Mouse (Mus musculus): Measurements from ENCODE around the gene Bglap3. TPM values are rescaled to one million over a fixed set of nuclear protein-coding genes. Genes with fewer than 3 reads are reported as not detected.
"Not testable (repeated sequence)": the region's sequence is repeated elsewhere in the genome, so short reads cannot be mapped to it uniquely, and the experiment has no call there.

Bglap3 gene
- polyA plus RNA-seq (2012; rRNA removed), result 2.5 and 5.6 TPM in 2 replicates

DNA sequence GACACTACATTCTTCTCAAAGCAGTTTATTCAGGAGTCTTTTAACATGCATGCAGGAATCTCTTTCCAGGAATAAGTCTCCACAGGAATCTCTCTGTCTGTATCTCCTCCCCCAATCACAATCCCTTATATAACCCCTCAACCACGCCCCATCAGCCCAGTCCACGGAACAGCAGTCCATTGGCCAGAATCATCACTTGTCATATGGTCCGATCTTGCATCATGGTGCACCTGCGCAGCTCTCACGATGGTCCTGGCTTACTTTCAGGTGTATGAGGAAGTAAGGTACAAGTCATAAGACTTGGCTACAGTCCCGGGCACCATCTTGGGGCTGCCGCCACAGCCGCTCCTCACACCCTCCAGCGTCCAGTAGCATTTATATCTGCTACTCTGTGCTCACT lies at the start of gene Bglap3:
TSS of gene Bglap3 (minus strand) at position 101 of the 400 bp plus-strand sequence.
- 71% methylated on average over 9 of the region's 9 CpGs for WGBS
- DNase-seq (ENCODE audit: low read depth, low spot score), result not testable (repeated sequence)

- no peak for DNase-seq (ENCODE audit: low read depth, low spot score)
- whole genome bisulfite sequencing, result 21% methylated on average over 9 of the region's 9 CpGs
These were observed 49.6 kb upstream of the Bglap3 start for GRCm38 (mm10) chr3:88422020-88422720.

- WGBS, result 93% methylated on average over 19 of the region's 19 CpGs
These were observed 48.2 kb upstream of the Bglap3 start for GRCm38 (mm10) chr3:88420771-88421170.

DNA sequence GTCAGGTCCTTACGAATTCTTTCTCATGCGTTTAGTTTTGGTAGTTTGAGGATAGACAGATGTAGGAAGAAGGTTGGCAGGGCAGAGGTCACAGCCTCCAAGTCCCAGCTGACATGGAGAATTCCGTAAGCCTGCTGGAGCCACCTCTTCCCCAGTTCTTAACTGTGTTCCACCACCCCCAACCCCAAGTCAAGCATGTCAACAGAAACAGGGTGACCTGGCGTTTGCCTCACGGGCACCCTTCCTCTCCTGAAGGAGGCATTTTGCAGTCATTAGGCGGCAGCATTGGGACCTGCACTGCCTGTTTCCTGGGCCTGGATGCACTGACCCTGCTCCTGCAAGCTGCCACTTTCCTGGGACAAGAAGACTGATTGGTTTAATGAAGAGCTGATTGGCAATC lies 45.5 kb upstream of the Bglap3 start:
- 80% methylated on average over 6 of the region's 6 CpGs for WGBS

More at GRCm38 (mm10) chr3:88420771-88421170, 48.2 kb upstream of the Bglap3 start:
- DNase-seq (ENCODE audit: low read depth, low spot score), result no peak

GRCm38 (mm10) chr3:88415668-88416067 lies 43.1 kb upstream of the Bglap3 start:
- no peak for DNase-seq (ENCODE audit: low read depth, low spot score)
- 36% methylated on average over 4 of the region's 4 CpGs for WGBS

More for the DNA sequence above, 45.5 kb upstream of the Bglap3 start:
- no peak for DNase-seq (ENCODE audit: low read depth, low spot score)

- no peak for DNase-seq (ENCODE audit: low read depth, low spot score)
- WGBS, result 81% methylated on average over 11 of the region's 11 CpGs
These were observed 40.1 kb upstream of the Bglap3 start for GRCm38 (mm10) chr3:88412636-88413035.

GRCm38 (mm10) chr3:88411681-88412080 lies 39.1 kb upstream of the Bglap3 start:
- DNase-seq (ENCODE audit: low read depth, low spot score), result no peak
- WGBS, result 72% methylated on average over 4 of the region's 4 CpGs

DNA sequence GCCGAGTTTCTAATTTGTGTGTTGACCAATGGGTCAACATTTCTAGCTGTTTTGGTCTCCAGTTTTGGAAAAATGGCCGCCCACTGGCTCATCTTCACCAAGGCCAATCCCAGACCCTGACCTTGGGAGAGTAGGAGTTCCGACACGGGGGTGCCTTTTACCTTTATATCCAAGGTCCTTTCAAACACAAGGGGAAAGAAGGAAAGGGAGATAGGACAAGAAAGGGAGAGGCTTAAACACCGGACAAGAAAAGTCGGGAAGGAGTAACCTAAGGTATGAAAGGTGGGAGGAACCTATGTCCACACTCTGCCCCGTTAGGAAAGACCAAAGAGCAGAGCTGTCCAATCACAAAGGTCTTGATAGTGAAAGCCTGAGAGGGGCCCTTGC lies 38.1 kb upstream of the Bglap3 start:
- no peak for DNase-seq (ENCODE audit: low read depth, low spot score)
- WGBS, result 17% methylated on average over 7 of the region's 7 CpGs

DNA sequence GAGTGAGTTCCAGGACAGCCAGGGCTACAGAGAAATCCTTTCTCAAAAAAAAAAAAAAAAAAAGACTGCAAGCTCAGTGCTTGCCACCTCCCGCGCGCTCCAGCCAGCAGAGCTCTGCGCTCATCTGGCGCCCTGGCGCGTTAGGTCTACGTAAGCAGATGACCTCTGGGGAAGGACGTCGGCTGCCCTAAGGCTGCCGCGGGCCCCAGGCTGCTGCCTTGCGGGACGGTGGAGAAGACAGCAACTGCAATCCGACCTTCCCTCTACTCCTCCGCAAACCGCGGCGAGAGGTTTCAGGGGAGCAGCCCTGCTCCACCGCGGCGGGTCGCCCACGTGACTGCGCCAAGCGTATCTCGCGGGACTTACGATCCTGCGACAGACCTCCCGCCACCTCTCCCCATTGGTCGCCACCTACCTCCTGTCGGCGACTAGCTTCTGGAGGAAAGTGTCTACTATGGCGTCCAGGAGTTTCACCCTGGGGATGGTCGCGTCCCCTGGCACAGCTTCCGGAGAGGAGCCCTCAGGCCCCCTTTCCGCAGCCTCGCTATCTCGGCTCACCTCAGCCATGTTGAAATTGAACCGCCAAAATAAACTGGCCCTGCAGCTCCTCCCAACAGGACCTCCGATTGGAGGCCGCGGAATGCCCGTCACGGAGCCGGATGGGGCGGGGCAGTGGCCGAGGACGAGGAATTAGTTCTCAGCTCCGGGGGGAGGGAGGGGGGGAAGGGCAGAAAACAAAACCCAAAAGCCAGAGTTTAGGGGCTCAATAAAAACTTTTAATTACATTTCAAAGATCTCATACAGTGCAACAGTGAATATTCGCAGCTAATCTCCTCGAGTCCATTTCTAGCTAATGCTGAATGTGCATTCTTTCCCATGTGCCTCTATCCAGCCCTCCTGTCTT lies 37.5 kb upstream of the Bglap3 start, which contains the start of gene Pmf1:
TSS of gene Pmf1 (minus strand) at position 591 of the 904 bp plus-strand sequence.
- DNase-seq (ENCODE audit: low read depth, low spot score), result peak; percentile 81
- WGBS, result under 1% methylated on average over 54 of the region's 54 CpGs

DNA sequence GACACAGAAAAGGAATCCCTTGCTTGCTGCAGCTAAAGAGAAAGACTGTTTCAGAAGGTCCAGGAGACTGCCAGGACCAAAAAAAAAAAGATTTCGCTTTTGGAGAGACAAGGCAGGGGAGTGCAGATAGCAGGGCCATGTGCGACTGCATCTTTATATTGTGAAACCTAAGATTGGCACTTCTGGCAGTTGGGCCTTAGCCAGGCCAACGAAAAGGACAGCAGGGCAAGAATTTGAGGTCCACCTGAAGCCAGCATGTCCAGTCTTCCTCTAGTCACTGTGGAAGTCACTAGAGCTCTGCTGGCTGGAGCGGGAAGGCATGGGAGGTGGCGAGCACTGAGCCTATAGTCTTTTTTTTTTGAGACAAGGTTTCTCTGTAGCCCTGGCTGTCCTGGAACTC lies 36.4 kb upstream of the Bglap3 start:
- no peak for DNase-seq (ENCODE audit: low read depth, low spot score)
- 34% methylated on average over 5 of the region's 5 CpGs for WGBS

GRCm38 (mm10) chr3:88407529-88407928 lies 35.0 kb upstream of the Bglap3 start:
- WGBS, result 43% methylated on average over 7 of the region's 7 CpGs

GRCm38 (mm10) chr3:88407090-88407489 lies 34.5 kb upstream of the Bglap3 start:
- peak; percentile 76 for DNase-seq (ENCODE audit: low read depth, low spot score)
- WGBS, result 1% methylated on average over 2 of the region's 2 CpGs

More at GRCm38 (mm10) chr3:88407529-88407928, 35.0 kb upstream of the Bglap3 start:
- no peak for DNase-seq (ENCODE audit: low read depth, low spot score)

DNA sequence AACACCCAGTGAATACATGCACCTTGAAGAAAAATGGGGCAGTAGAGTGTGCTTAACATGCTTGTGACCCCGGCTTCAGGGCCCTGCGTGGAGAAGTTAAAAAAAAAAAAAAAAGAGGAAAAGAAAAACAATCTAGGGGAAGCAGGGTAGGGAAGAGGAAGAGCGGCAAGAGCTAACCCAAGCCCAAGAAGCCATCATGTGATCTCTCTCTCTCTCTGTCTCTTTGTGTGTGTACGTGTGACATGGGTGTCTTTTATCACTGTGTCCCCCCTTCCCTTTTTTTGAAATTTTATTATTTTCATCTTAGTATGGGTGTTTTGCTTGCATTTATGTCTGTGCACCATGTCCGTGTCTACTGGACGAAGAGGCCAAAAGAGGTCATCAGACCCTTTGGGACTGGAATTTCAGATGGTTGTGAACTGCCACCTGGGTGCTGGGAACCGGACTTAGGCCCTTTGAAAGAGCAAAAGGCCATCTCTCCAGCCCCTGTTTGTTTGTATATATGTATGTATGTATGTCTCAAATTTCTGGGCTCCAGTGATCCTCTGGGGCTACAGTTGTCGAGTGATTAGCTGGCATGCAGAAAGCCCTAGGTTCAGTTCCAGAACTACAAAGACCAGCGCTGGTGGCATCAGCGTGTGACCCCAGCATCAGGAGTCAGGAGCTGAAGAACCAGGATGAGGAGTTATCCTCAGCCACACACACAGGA lies 31.1 kb upstream of the Bglap3 start:
- WGBS, result 92% methylated on average over 10 of the region's 10 CpGs
- DNase-seq (ENCODE audit: low read depth, low spot score), result no peak

DNA sequence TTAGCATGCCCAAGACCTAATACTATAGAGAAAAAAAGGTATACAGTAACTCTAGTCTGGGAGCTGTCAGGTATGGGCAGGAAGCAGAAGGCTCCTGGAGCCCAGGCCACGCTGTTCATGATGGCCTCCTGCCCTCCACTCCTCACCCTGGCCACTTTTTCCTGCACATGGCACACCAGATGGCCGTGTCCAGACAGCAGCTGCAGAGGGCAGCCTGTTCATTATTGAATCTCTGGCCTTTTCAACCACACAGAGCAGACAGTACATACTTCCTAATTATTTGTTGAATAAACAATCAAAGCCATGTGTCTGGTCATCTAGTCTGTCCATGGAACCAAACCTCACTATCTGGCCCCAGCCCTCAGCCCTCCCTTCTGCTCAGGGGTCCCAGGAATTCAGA lies 26.1 kb upstream of the Bglap3 start:
- no peak for DNase-seq (ENCODE audit: low read depth, low spot score)
- WGBS, result 94% methylated on average over 2 of the region's 2 CpGs

GRCm38 (mm10) chr3:88395742-88396141 lies 23.2 kb upstream of the Bglap3 start:
- DNase-seq (ENCODE audit: low read depth, low spot score), result no peak
- whole genome bisulfite sequencing, result 91% methylated on average over 8 of the region's 8 CpGs

DNA sequence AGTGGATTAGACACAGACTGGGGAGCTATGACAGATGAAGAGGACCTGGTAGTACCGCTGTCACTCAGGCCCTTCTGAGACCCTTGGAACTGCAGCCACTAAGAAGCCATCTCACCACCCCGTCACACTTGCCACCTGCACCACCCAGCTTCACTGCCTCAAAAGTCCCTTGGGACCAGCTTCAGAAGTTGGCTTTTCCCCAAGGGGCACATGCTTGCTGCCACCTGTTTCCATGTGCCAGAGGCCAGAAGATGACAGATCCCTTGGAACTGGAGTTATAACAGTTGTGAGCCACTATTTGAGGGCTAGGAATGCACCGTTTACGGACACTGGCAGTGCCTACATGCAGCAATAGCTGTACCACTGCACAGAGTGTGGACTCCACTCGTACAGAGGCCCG lies 22.7 kb upstream of the Bglap3 start:
- WGBS, result 93% methylated on average over 6 of the region's 6 CpGs
- DNase-seq (ENCODE audit: low read depth, low spot score), result no peak

DNA sequence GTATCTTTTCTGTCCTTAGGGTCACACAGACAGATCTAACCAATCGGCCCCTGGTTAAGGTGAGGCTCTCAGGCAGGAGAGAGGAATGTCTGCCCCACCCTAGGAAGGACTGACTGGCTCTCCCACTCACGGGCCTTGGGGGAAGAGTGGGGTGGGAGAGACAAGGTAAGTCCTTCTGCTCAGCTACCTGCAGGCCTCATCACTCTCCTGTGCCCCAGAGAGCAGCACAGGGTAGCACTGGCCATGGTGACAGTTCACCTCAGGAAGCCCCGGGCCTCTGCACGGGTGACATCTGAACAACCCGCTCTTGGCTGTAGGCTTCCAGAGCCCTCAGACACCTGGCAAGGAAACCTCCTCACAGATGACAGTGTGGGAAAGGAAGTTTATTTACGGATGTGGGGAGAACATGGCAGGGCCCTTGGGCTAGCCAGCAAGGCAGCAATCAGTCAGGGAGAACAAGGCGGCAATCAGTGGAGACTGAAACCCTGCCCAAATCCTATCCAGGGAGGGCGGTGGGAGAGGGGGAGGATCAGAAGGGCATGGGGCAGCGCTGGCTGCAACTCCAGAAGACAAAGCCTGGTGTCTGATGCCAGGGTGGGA lies 21.3 kb upstream of the Bglap3 start:
- DNase-seq (ENCODE audit: low read depth, low spot score), result no peak
- 82% methylated on average over 9 of the region's 9 CpGs for WGBS

- no peak for DNase-seq (ENCODE audit: low read depth, low spot score)
- WGBS, result 71% methylated on average over 5 of the region's 5 CpGs
These were observed 11.8 kb upstream of the Bglap3 start, which contains the start of gene Bglap for GRCm38 (mm10) chr3:88384364-88384763. Bglap (minus strand) TSS chr3:88384464.

DNA sequence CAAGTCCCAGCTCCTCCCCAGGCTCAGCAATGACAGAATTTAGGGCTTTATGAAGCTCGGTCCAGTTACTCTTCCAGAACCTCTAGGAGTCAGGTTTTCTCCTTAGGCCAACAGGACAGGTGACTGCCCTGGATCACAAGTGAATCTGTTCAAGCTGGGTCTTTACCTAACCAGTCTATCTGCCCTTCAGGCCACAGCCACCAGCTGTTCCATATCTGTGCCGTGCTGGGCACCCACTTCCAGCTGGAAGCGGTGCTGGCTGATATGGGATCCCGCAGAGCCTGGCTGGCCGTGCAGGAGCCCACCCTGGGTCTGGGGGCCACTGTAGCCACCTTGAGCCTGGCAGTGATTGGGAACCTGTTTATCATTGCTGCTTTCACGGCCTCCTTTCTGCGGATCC lies 9.8 kb upstream of the Bglap3 start:
- 50% methylated on average over 2 of the region's 7 CpGs for WGBS
- DNase-seq (ENCODE audit: low read depth, low spot score), result not testable (repeated sequence)
